Mouse (Mus musculus) bone marrow, adult 2 months (tissue): Measurements from ENCODE around the gene Rsu1. TPM values are rescaled to one million over a fixed set of nuclear protein-coding genes. Genes with fewer than 3 reads are reported as not detected.

Experiments
- H3K27ac ChIP-seq: fragments of 200-500 bp; 2 replicates; pipeline ENCODE4 v1.5.1; 2012; ENCODE audit warnings: low read depth, mild to moderate bottlenecking, control low read depth, inconsistent platforms, low read length; ENCODE audit not compliant: control insufficient read depth, poor library complexity, insufficient read depth
- H3K4me1 ChIP-seq: fragments of 200-500 bp; 2 replicates; pipeline ENCODE4 v1.6.1; 2011; ENCODE audit warnings: low read length; ENCODE audit not compliant: control insufficient read depth, insufficient read depth
- H3K4me3 ChIP-seq: fragments of 200-500 bp; replicated peaks from 2 replicates; pipeline ENCODE3; 2011; ENCODE audit warnings: mild to moderate bottlenecking, low read depth, low read length, control low read depth; ENCODE audit not compliant: control insufficient read depth
- CTCF ChIP-seq: fragments of 200-500 bp; IDR thresholded peaks from 2 replicates; pipeline ENCODE4 v1.5.1; 2011; ENCODE audit warnings: low read length, control low read depth; ENCODE audit not compliant: control insufficient read depth, insufficient read depth
- POLR2A ChIP-seq: fragments of 200-500 bp; IDR thresholded peaks from 2 replicates; pipeline ENCODE4 v1.6.1; 2011; ENCODE audit warnings: low read depth, mild to moderate bottlenecking, control low read depth, low read length, borderline replicate concordance; ENCODE audit not compliant: control insufficient read depth
- WGBS: fragments of 180-500 bp; shearing (Covaris S2); methylation state at CpG from one replicate; pipeline ENCODE4 v1.1.7; 2018; 5-methylcytosine and 5-hydroxymethylcytosine counted together
- polyA plus RNA-seq: library from polyadenylated mRNA; stranded (reverse); fragments of >200 nt; gene quantifications from 2 replicates; pipeline ENCODE4 v1.2.4, GENCODE M21; 2011; ENCODE audit warnings: low replicate concordance; ENCODE audit not compliant: missing spikeins, insufficient read depth, insufficient read length

The Rsu1 gene
- polyA plus RNA-seq, 1 experiment, result 70.8 TPM

GRCm38 (mm10) chr2:13234796-13235195 is 36.4 kb downstream of the Rsu1 start:
- TF ChIP-seq POLR2A (no peak), CTCF (no peak)
- no peaks in the 10 kb centered on the region for H3K4me1 ChIP-seq
- H3K4me3 ChIP-seq, result no peak overlapping the region
- 87% methylated on average over 10 of the region's 10 CpGs for WGBS
- no peak overlapping the region for H3K27ac ChIP-seq

GRCm38 (mm10) chr2:13233902-13234301 is 37.3 kb downstream of the Rsu1 start:
- no peak for TF ChIP-seq CTCF
- no peak for TF ChIP-seq POLR2A
- H3K4me3 ChIP-seq, result no peak overlapping the region
- no peaks in the 10 kb centered on the region for H3K4me1 ChIP-seq
- WGBS, result 70% methylated on average over 7 of the region's 7 CpGs
- no peak overlapping the region for H3K27ac ChIP-seq

GRCm38 (mm10) chr2:13233254-13233835 is 37.9 kb downstream of the Rsu1 start:
- TF ChIP-seq CTCF (no peak), POLR2A (no peak)
- no peak overlapping the region for H3K27ac ChIP-seq
- H3K4me3 ChIP-seq, result no peak overlapping the region
- WGBS, result 39% methylated on average over 12 of the region's 12 CpGs
- H3K4me1 ChIP-seq, result no peaks in the 10 kb centered on the region

- H3K27ac ChIP-seq, result no peak overlapping the region
- 87% methylated on average over 6 of the region's 6 CpGs for WGBS
- no peak overlapping the region for H3K4me3 ChIP-seq
- TF ChIP-seq CTCF, result no peak
- TF ChIP-seq POLR2A, result no peak
- H3K4me1 ChIP-seq, result no peaks in the 10 kb centered on the region
These were observed 38.9 kb downstream of the Rsu1 start for GRCm38 (mm10) chr2:13232305-13232704.

- 71% methylated on average over 3 of the region's 3 CpGs for WGBS
- Histone ChIP-seq H3K4me3 (no peak overlapping the region), H3K4me1 (no peaks in the 10 kb centered on the region), H3K27ac (no peak overlapping the region)
- no peak for TF ChIP-seq CTCF
- no peak for TF ChIP-seq POLR2A
These were observed 41.5 kb downstream of the Rsu1 start for GRCm38 (mm10) chr2:13229686-13230085.

- no peak overlapping the region for H3K4me3 ChIP-seq
- WGBS, result 74% methylated on average over 4 of the region's 4 CpGs
- TF ChIP-seq POLR2A (no peak), CTCF (no peak)
- no peaks in the 10 kb centered on the region for H3K4me1 ChIP-seq
- H3K27ac ChIP-seq, result no peak overlapping the region
These were observed 45.2 kb downstream of the Rsu1 start for GRCm38 (mm10) chr2:13226031-13226430.

- 39% methylated on average over 3 of the region's 3 CpGs for WGBS
- Histone ChIP-seq H3K27ac (no peak overlapping the region), H3K4me3 (no peak overlapping the region), H3K4me1 (no peaks in the 10 kb centered on the region)
- TF ChIP-seq CTCF (no peak), POLR2A (no peak)
These were observed 46.7 kb downstream of the Rsu1 start for GRCm38 (mm10) chr2:13224546-13224945.

- H3K4me1 ChIP-seq, result no peaks in the 10 kb centered on the region
- TF ChIP-seq CTCF, result no peak
- no peak for TF ChIP-seq POLR2A
These were observed 47.8 kb downstream of the Rsu1 start for GRCm38 (mm10) chr2:13223451-13223850.

GRCm38 (mm10) chr2:13220141-13220540 is 51.1 kb downstream of the Rsu1 start:
- Histone ChIP-seq H3K4me1 (no peaks in the 10 kb centered on the region), H3K4me3 (no peak overlapping the region), H3K27ac (no peak overlapping the region)
- TF ChIP-seq POLR2A, result no peak
- TF ChIP-seq CTCF, result no peak
- 58% methylated on average over 2 of the region's 2 CpGs for WGBS

More at GRCm38 (mm10) chr2:13223451-13223850, 47.8 kb downstream of the Rsu1 start:
- H3K27ac ChIP-seq, result no peak overlapping the region
- no peak overlapping the region for H3K4me3 ChIP-seq
- 81% methylated on average over 4 of the region's 4 CpGs for WGBS
